Mouse (Mus musculus) cerebellum, adult 9-10 months (tissue): ENCODE results near the gene Camk2d.

Experiments
- DNase-seq: peaks from one replicate; pipeline ENCODE4 v3.0.0; 2022

Gene Camk2d

GRCm38 (mm10) chr3:126752978-126753377 is 156.9 kb downstream of the Camk2d start:
- DNase-seq: no peak

- DNase-seq: no peak
Measured at GRCm38 (mm10) chr3:126758398-126758797, 162.3 kb downstream of the Camk2d start.

- no peak for DNase-seq
Measured at GRCm38 (mm10) chr3:126760608-126761007, 164.5 kb downstream of the Camk2d start.

GRCm38 (mm10) chr3:126764745-126765144 is 168.6 kb downstream of the Camk2d start:
- DNase-seq: no peak

- no peak for DNase-seq
Measured at GRCm38 (mm10) chr3:126770056-126770455, 174.0 kb downstream of the Camk2d start.

- DNase-seq: peak; percentile 26
Measured at GRCm38 (mm10) chr3:126771032-126771431, 174.9 kb downstream of the Camk2d start.

- peak; percentile 91 for DNase-seq
Measured at GRCm38 (mm10) chr3:126771541-126771940, 175.4 kb downstream of the Camk2d start.

- no peak for DNase-seq
Measured at GRCm38 (mm10) chr3:126776001-126776400, 179.9 kb downstream of the Camk2d start.

GRCm38 (mm10) chr3:126777101-126777500 is 181.0 kb downstream of the Camk2d start:
- DNase-seq: no peak

GRCm38 (mm10) chr3:126777879-126778278 is 181.8 kb downstream of the Camk2d start:
- no peak for DNase-seq

GRCm38 (mm10) chr3:126780014-126780615 is 184.0 kb downstream of the Camk2d start:
- no peak for DNase-seq

GRCm38 (mm10) chr3:126793035-126793964 is 197.2 kb downstream of the Camk2d start:
- DNase-seq: no peak

GRCm38 (mm10) chr3:126795904-126796303 is 199.8 kb downstream of the Camk2d start:
- no peak for DNase-seq

- DNase-seq: no peak
Measured at GRCm38 (mm10) chr3:126797025-126797424, 200.9 kb downstream of the Camk2d start.

- no peak for DNase-seq
Measured at GRCm38 (mm10) chr3:126797810-126798209, 201.7 kb downstream of the Camk2d start.

- no peak for DNase-seq
Measured at GRCm38 (mm10) chr3:126802988-126803387, 206.9 kb downstream of the Camk2d start.

- DNase-seq: no peak
Measured at GRCm38 (mm10) chr3:126804968-126805367, 208.9 kb downstream of the Camk2d start.

- no peak for DNase-seq
Measured at GRCm38 (mm10) chr3:126806145-126806544, 210.0 kb downstream of the Camk2d start.

- no peak for DNase-seq
Measured at GRCm38 (mm10) chr3:126809915-126810314, 213.8 kb downstream of the Camk2d start.

- no peak for DNase-seq
Measured at GRCm38 (mm10) chr3:126810372-126811090, 214.4 kb downstream of the Camk2d start.

GRCm38 (mm10) chr3:126811646-126812045 is 215.5 kb downstream of the Camk2d start:
- peak; percentile 7 for DNase-seq

GRCm38 (mm10) chr3:126822374-126822773 is 226.3 kb downstream of the Camk2d start:
- DNase-seq: no peak

- no peak for DNase-seq
Measured at GRCm38 (mm10) chr3:126824930-126825329, 228.8 kb downstream of the Camk2d start.
